Mouse (Mus musculus) thymus, adult 2 months (tissue): Measurements from ENCODE around the gene Fzd7. TPM values are rescaled to one million over a fixed set of nuclear protein-coding genes. Genes with fewer than 3 reads are reported as not detected.
A peak's percentile ranks its signal among the peaks of the same experiment; 100 is the strongest.

Source experiments
- DNase-seq: peaks from one replicate; pipeline ENCODE4 v3.0.0; 2021
- H3K27ac ChIP-seq: fragments of 200-500 bp; 2 replicates; pipeline ENCODE4 v1.5.1; 2012; ENCODE audit warnings: low read length, control low read depth; ENCODE audit not compliant: control insufficient read depth, insufficient read depth
- H3K27me3 ChIP-seq: fragments of 200-500 bp; 2 replicates; pipeline ENCODE4 v1.6.1; 2012; ENCODE audit warnings: mild to moderate bottlenecking, low read length, moderate library complexity, mixed read lengths; ENCODE audit not compliant: control insufficient read depth, insufficient read depth
- H3K36me3 ChIP-seq: fragments of 200-500 bp; 2 replicates; pipeline ENCODE4 v1.6.1; 2012; ENCODE audit warnings: mild to moderate bottlenecking, low read length, moderate library complexity; ENCODE audit not compliant: control insufficient read depth, insufficient read depth
- H3K4me1 ChIP-seq: fragments of 200-500 bp; replicated peaks from 2 replicates; pipeline ENCODE4 v1.6.1; 2012; ENCODE audit warnings: low read length; ENCODE audit not compliant: control insufficient read depth, insufficient read depth
- H3K4me3 ChIP-seq: fragments of 200-500 bp; 2 replicates; pipeline ENCODE4 v1.5.1; 2012; ENCODE audit warnings: mild to moderate bottlenecking, low read length, control low read depth, moderate library complexity; ENCODE audit not compliant: control insufficient read depth, insufficient read depth
- CTCF ChIP-seq: fragments of 200-500 bp; IDR thresholded peaks from 2 replicates; pipeline ENCODE4 v1.5.1; 2012; ENCODE audit warnings: mild to moderate bottlenecking, control low read depth, low read length, moderate library complexity, borderline replicate concordance; ENCODE audit not compliant: control insufficient read depth, poor library complexity, insufficient read depth; ENCODE audit errors: extremely low read depth
- POLR2A ChIP-seq: fragments of 200-500 bp; IDR thresholded peaks from 2 replicates; pipeline ENCODE4 v1.6.1; 2012; ENCODE audit warnings: mild to moderate bottlenecking, low read length, control low read depth, moderate library complexity; ENCODE audit not compliant: control insufficient read depth, poor library complexity, insufficient read depth; ENCODE audit errors: extremely low read depth
- WGBS: fragments of 180-500 bp; shearing (Covaris S2); methylation state at CpG from one replicate; pipeline ENCODE4 v1.1.7; 2018; 5-methylcytosine and 5-hydroxymethylcytosine counted together
- polyA plus RNA-seq: library from polyadenylated mRNA; depleted of rRNA; stranded (reverse); fragments of >200 nt; gene quantifications from 2 replicates; pipeline ENCODE4 v1.2.3, GENCODE M21; 2012

The Fzd7 gene
- polyA plus RNA-seq, 1 experiment, result 11.4 TPM

DNA sequence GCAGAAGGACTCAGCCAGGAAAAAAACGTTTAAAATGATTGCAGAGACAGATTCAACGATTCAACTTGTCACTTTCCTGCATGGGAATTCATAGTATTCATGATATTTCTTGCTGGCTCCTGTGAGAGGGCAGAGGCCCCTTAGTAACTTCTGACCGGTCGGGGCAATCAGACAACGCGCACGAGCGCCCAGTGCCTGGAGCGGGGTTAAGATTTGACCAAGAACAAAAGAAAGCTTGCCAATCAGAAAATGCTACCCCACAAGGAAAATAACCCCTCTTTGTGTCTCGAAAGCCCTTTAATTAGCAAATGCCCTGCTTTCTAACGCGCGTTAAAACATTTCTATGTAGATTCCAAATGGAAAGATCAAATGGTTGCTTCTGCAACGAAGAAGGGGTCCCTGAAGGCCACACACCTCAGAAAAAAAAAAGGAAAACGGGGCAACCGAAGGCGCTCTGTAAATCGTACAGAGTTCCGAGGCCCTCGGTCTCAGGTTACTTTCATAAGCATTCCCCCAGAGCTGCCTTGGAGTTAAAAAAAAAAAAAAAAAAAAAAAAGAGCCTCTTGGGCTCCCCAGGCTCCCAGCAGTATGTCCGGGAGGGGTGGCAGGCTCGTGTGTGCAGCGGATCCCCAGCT, 1.3 kb upstream of the Fzd7 start:
- no peaks in the 10 kb centered on the region for H3K36me3 ChIP-seq
- no peak overlapping the region for H3K27ac ChIP-seq
- peak overlapping the region; percentile 62 for H3K4me3 ChIP-seq
- 28% methylated on average over 23 of the region's 23 CpGs for WGBS
- H3K27me3 ChIP-seq, result peaks cover 11% of the 10 kb centered on the region; the same call in 1 of the 2 replicates
- peaks cover 19% of the 10 kb centered on the region for H3K4me1 ChIP-seq
- DNase-seq, result no peak
- TF ChIP-seq POLR2A, result no peak
- TF ChIP-seq CTCF, result no peak

DNA sequence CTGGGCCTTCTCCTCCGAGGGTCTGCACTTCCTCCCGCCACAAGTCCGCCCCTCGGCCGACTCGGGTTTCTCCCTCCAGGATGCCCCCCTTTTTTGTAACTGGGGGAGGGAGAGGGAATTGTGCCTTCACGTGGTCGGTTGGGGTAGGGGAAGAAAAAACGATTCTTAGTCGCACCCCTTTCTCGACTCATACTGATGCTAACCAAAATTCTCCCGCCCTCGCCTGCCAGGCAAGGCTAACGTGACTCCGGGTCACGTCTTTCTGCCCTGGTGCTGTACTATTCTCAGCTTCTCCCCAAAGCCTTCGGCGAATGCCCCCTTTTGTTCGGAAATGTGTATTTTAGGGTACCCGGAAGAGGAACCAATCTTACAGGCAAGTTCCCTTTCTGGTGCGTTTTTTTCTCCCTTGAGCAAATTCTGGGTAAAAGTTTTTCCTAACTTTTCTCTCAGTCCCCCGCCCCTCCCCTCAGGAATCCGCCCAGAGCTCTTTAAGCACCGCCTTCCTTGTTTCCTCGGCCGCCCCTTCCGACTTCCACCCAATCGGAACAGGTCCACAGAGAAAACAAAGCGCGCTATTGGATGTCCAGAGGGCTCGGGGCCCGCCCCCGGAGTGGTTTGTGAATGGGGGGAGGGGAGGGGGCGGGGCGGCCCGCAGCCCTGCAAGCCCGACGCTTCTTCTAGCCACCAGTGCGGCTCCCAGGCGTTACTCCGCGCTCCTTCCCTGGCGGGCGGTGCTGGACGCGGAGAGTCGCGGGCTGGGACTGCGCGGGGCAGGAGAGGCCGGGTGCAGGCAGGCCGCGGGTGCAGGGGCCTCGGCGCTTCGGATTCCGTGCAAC, 550 bp upstream of the Fzd7 start:
- under 1% methylated on average over 56 of the region's 57 CpGs for WGBS
- Histone ChIP-seq H3K27ac (no peak overlapping the region), H3K36me3 (no peaks in the 10 kb centered on the region), H3K4me1 (peaks cover 19% of the 10 kb centered on the region), H3K4me3 (peak overlapping the region; percentile 71), H3K27me3 (peaks cover 11% of the 10 kb centered on the region; the same call in 1 of the 2 replicates)
- TF ChIP-seq CTCF, result 0 out of 2 replicates have a peak, but pooled peaks have one; percentile 63
- no peak for TF ChIP-seq POLR2A
- DNase-seq, result peak; percentile 91

DNA sequence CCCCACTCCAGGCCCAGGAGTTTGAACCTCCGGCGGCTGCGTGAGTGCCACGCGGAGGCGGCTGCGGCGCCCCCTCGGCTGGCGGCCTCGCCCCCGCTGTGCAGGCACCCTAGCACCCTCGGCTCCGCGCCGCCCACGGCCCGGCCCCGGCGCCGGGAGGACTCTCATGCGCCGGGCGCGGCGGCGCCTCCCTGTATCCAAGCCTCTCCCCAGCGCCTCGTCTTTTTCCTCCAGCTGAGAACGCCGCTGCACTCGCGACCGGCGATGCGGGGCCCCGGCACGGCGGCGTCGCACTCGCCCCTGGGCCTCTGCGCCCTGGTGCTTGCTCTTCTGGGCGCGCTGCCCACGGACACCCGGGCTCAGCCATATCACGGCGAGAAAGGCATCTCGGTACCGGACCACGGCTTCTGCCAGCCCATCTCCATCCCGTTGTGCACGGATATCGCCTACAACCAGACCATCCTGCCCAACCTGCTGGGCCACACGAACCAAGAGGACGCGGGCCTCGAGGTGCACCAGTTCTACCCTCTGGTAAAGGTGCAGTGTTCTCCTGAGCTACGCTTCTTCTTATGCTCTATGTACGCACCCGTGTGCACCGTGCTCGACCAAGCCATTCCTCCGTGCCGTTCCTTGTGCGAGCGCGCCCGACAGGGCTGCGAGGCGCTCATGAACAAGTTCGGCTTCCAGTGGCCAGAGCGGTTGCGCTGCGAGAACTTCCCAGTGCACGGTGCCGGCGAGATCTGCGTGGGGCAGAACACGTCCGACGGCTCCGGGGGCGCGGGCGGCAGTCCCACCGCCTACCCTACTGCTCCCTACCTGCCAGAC, 684 bp downstream of the Fzd7 start:
- H3K4me3 ChIP-seq, result peak overlapping the region; percentile 71
- TF ChIP-seq CTCF (no peak), POLR2A (no peak)
- H3K27me3 ChIP-seq, result peaks cover 11% of the 10 kb centered on the region; the same call in 1 of the 2 replicates
- no peak overlapping the region for H3K27ac ChIP-seq
- H3K36me3 ChIP-seq, result no peaks in the 10 kb centered on the region
- H3K4me1 ChIP-seq, result peaks cover 21% of the 10 kb centered on the region
- DNase-seq, result peak; percentile 23
- 2% methylated on average over 88 of the region's 88 CpGs for WGBS

GRCm38 (mm10) chr1:59483521-59484245, 1.5 kb downstream of the Fzd7 start:
- peak overlapping the region; percentile 71 for H3K4me3 ChIP-seq
- H3K27ac ChIP-seq, result no peak overlapping the region

DNA sequence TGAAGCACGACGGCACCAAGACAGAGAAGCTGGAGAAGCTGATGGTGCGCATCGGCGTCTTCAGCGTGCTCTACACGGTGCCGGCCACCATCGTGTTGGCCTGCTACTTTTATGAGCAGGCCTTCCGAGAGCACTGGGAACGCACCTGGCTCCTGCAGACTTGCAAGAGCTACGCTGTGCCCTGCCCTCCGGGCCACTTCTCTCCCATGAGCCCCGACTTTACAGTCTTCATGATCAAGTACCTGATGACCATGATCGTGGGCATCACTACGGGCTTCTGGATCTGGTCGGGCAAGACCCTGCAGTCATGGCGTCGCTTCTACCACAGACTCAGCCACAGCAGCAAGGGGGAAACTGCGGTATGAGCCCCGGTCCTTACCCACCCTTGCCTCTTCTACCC, 2.1 kb downstream of the Fzd7 start:
- no peak for TF ChIP-seq CTCF
- no peak for TF ChIP-seq POLR2A
- H3K27ac ChIP-seq, result no peak overlapping the region
- H3K4me3 ChIP-seq, result 0 out of 2 replicates have a peak overlapping the region, but pooled peaks have one; percentile 71

More at GRCm38 (mm10) chr1:59483521-59484245, 1.5 kb downstream of the Fzd7 start:
- DNase-seq, result peak; percentile 46
- Histone ChIP-seq H3K4me1 (peaks cover 21% of the 10 kb centered on the region), H3K27me3 (peaks cover 11% of the 10 kb centered on the region; the same call in 1 of the 2 replicates), H3K36me3 (no peaks in the 10 kb centered on the region)
- TF ChIP-seq CTCF, result peak; percentile 19; the same call in 1 of the 2 replicates
- no peak for TF ChIP-seq POLR2A
- WGBS, result 50% methylated on average over 46 of the region's 46 CpGs

More for the DNA sequence above, 2.1 kb downstream of the Fzd7 start:
- H3K36me3 ChIP-seq, result no peaks in the 10 kb centered on the region
- WGBS, result 95% methylated on average over 21 of the region's 21 CpGs
- peaks cover 21% of the 10 kb centered on the region for H3K4me1 ChIP-seq
- H3K27me3 ChIP-seq, result peaks cover 11% of the 10 kb centered on the region; the same call in 1 of the 2 replicates
- no peak for DNase-seq
